Mouse (Mus musculus) natural killer cell, adult 2 months (primary cell): ENCODE results near the gene Trim13.

ENCODE experiments used
- DNase-seq, 2 experiments: peaks; one replicate each; pipeline ENCODE4 v3.0.0; 2022; ENCODE audit warnings: low spot score in 2 of 2

The Trim13 gene

GRCm38 (mm10) chr14:61613319-61613718 lies 15.3 kb downstream of the Trim13 start:
- DNase-seq = no peak

GRCm38 (mm10) chr14:61620371-61620770 lies 22.3 kb downstream of the Trim13 start:
- DNase-seq = peak; percentile 50 to 79

GRCm38 (mm10) chr14:61635969-61636368 lies 37.9 kb downstream of the Trim13 start:
- DNase-seq = no peak

DNA sequence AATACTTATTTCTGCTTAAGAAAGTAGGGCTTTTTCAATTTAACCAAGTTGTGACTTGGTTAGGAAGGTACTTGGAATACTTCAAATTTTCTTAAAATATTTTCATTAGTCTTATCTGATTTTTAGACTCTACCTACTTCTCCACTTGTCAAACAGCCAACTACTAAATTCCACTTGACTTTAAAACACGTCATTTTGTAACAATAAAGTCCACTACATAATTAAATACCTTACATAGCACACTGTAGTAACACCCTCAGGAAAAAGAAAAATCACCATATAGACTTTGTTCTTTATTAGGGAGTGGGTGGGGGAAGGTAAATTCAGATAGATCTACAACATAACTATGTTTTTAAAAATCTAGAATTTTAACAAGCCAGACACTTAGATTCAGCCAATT lies 44.6 kb downstream of the Trim13 start:
- no peak for DNase-seq

DNA sequence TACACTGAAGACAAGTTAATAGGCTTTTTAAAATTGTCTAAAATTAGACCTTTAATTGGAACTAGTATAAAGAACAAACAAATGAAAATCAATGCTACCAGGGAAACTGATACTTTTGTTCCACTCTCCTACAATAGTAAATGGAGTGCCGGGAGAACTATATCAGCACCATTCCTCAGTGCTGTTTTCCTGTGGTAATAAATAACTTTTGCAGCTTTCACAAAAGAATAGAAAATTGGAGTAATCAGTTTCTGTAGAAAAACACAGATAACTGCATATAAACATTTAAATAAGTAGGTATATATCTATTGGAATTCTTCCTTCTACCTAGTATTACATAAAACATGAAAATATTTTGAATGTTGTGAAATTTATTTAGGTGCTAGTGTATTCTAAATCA lies 47.5 kb downstream of the Trim13 start:
- no peak for DNase-seq

- DNase-seq = peak; percentile 14
Measured at GRCm38 (mm10) chr14:61647182-61647880, 49.3 kb downstream of the Trim13 start.

DNA sequence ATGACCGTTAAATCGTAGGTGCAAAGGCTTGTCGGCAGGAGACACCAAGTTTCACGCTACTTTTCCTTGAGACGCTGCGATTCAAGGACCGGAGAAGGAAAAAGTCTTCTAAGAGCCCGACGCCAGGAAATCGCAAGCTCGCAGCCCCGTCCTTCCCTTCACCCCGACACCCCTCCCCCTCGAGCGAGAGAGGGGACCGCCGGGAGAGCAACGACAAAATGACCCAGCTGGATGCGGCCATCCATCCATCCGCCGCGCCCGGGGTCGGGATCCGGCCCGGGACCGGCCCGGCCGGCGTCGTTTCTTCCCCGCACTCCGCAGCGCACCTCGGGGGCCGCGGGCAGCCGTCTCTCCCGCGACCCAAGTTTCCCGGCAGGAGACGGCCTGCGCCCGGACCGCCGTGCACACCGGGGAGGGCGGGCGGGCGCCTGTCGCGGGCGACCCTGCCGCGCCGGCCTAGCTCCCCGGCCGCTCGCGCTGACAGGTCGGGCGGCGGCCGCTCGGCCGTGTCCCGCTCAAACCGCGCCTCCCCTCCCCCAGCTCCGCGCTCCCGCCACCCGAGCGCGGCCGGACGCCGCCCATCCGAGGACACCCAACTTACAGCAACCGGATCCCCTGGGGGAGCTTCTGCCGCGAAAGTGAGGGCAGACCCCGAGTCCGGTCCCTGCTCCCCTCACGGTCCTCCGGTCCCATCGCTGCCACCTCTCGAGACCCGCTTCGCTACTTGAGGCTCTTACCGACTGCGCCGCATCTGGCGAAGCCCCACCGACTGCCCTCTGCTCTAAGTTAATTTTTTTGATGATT lies 50.0 kb downstream of the Trim13 start:
- peak; percentile 15 to 17 for DNase-seq

GRCm38 (mm10) chr14:61648685-61649504 lies 50.8 kb downstream of the Trim13 start:
- peak; percentile 92 to 95 for DNase-seq

GRCm38 (mm10) chr14:61650291-61650960 lies 52.4 kb downstream of the Trim13 start:
- DNase-seq = peak in 1 of 2 experiments; percentile 22
